Mouse (Mus musculus) induced T-regulatory cell, adult 2 months (primary cell): ENCODE measurements around the gene Slf2.

ENCODE experiments used
- DNase-seq: peaks from one replicate; pipeline ENCODE4 v3.0.0-alpha.2; 2012; ENCODE audit warnings: low read depth

The Slf2 gene

DNA sequence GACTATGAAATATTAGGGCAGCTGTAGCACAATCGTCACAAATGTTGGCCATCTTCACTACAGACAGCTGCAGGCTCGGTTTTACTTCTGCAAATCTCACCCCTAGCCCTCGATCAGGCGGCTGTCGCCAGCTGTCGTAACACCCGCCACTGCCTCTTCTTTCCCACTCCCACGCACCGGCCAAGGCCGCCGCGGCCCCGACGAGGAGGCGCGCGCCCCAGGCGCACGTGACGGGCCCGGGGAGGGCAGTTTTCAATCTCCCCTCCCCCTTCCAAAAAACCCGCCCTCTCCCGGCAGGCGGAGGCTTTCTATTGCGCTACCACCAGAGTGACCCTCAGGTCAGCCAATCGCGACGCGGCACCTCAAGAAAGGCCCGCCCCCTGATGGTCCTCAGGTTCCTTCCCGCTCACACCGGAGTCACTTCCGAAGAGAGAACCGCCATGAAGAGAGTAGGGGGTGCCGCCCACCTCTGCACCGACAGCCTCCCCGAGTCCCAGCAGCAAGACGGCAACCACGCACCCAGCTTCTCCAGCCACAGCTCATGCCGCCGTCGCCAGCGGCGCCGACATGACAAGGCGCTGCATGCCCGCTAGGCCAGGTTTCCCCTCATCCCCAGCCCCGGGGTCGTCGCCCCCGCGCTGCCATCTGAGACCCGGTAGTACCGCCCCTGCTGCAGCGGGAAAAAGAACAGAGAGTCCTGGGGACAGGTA is at the start of gene Slf2:
Gene Slf2 (plus strand): TSS at position 408 of the 710 bp plus-strand sequence.
- DNase-seq: peak; percentile 99

DNA sequence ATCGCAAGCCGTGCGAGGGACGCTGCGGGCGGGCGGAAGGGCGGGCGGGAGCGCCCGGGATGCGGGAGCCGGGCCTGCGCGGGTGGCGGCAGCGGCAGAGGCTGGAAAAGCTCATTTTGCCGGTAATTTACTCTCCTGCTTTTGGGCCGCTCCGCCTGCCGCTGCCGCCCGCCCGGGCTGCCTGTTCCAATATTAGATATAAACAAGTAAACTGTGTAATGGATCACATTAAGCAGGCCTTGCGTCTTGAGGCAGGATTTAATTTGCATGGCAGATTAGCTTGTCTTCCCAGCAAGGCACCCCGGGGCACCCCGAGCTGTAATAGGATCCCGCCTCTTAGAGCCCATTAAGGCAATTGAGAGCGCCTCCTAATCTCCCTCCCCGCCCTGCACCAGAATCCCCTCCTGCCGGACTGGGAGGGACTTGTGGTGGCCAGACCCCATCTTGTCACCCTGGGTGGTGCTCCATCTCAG is 48.4 kb upstream of the Slf2 start:
- no peak for DNase-seq

DNA sequence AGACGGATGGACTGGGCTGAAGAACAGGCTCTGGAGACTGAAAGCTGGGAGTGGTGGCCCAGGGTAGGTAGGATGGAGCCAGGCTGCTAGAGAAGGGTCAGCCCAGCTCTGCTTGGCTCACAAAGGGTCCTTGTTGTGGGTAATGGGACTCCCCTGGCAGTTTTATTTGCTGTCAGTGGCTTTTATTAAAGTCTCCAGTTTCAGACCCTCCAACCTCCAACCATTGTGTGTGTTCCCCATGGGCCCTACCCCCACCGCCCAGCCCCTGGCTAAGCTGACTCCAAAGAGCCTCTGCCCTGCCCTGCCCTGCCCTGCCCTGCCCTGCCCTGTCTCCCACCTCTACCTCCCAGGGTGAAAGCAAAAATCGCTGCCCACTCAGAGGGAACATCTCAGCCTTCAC is 46.6 kb upstream of the Slf2 start:
- DNase-seq: no peak

DNA sequence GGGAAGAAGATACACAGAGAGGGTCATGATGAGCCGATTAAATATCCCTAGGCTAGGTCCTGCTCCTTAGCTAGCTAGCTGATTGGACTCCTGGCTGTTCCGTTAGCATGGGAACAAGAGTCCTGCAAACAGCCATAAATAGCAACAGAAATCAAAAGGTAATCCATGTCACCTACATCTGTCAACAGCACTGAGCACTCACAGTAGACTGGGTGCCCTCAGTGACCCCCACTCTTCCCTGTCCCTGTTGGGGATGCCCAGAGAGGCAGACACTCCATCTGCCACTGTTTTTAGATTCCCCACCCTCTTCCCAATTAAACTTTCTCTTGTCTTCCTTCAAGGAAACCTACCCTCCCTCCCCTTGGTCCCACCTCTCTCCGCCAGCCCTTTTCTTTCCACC is 44.5 kb upstream of the Slf2 start:
- no peak for DNase-seq

DNA sequence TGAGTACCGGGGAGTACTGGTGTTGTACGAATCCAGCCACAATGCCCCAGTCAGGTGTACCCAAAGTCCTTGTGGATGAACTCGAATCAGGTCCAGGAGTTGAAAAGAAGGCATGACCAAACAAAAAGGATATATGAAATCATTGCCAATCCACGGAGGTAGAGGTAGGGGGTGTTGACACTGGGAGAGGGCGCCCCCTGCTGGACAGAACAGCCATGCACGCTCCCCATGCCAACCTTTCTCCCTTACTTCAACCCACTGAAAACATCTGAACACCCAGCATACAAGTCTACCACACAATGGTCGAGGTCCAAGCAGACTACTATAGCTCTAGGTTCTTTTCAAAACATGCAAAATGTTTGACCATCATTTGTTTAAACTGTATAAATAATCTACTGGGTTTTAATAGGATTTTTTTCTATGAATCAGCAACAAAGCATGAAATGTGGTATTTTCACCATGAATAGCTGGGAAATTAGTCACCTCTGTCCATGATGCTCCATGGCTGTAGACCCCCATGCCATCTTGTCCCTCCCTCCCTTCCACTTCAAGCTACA is 43.2 kb upstream of the Slf2 start:
- peak; percentile 63 for DNase-seq

DNA sequence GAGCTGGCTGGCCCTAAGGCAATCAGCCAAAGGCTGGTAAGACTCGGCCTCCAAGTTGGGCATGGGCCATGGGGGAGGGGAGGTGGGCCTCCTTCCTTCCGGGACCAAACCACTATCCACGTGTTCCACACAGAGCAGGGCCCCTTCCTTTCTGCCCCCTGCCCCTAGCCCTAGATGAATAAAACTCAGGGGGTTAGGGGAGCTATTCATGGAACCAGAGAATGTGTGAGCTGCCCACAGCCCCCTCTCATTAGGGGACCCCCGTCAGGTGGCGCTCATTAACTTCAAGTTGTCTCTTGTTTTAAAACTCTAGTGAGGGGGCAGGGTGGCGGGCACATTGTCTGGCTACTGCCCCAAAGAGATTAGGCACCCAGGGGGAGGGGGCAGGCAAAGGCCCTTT is 41.4 kb upstream of the Slf2 start:
- DNase-seq: no peak

DNA sequence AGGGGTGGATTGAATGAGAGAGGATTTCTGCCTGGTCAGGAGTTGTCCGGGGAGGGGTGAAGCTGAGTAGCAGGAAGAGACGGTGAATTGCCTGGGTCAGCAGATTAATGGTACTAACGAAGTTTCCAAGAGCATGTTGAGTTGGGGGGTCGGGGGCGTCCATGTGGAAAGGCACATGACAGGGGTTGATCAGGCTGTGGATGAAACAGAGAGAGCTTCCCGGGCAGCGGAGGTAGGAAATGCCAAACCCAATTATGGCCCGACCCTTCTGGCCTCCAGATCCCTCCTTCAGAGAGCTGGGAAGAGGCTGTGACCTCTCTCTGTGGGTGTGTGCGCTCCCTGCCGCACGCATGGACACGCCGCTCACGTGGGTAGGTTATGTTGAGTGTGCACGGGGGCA is 39.5 kb upstream of the Slf2 start:
- no peak for DNase-seq

DNA sequence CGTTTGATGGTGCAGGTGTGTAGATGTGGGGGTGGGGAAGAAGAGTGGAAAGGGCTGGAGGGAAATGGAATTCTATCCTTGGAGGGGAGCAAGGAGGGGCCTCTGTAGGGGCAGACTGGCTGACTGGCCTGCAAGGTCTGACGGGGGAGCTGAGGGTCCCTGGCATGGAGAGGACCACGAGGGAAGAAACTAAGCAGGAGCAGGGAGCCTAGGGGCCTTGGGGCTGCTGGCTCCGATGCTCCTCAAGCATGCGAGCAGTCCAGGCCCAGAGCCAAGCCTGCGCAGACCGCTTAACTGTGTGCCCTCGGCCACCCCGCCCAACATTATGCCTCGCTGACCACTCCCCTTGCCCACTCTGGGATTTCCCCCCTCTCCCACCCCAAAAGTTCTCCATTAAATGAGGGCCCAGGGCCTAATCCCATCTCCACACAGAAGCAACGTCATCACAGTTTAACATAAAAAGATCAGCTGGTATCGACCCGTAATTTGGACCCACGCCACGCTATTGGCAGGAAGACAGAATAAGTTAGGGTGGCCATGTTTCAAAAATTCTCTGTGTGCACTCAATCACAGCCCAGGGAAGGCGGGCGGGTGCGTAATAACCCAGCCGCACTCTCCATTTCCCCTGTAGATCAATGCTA is 37.6 kb upstream of the Slf2 start:
- DNase-seq: no peak

DNA sequence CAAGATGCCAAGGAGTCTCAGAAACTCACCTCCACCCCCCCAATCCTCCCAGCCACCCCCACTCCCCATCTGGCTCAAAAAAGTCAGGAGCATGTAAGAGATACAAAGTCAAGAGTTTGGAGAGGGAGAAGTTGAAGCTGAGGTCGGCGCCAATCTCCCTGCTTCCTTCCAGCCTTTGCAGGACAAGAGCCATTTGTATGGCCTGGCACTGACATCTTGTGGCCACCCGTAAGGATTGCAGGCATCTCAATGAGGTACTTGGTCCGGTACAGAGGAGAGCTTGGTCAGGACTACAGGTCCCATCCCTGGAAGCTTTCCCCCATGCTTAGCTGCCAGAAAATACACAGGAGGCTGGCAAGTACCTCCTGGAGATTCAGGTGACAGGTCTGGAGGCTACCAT is 35.7 kb upstream of the Slf2 start:
- DNase-seq: peak; percentile 47

DNA sequence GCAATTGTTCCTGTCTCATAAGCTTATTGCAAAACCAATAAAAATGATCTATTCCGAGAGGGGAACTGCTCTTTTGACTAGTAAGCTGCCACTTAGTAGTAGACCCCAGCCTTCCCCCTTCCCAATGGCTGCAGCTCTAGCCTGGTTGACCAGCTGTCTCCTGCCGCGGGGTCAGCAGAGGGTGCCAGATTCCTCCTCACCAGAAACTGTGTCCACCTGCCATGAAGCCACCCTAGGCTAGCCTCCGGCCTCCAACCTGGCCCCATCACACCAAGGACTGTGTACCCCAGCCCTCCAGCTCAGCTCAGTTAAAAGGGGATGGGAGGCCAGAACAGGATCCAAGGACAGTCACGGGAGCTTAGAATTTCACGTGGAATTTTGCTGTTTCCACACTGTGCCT is 34.5 kb upstream of the Slf2 start:
- no peak for DNase-seq

DNA sequence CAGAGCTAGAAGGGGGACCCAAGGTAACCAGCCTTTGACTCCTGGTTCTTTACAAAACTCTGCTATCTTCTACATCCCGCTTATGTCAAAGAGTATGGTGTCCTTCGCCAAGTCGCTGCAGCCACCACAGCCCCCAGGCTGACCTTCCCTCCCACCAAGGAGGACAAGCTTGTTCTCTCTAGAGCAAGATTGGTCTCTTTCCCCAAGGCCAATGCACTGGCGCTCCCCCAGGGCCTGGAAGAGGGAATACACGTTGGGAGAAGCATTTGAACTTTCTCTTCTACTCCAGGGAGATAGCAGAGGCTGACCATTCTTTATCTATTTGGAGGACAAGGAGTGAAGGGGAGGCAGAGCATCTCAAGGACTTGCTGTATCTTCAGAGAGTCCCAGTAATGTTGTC is 33.4 kb upstream of the Slf2 start:
- no peak for DNase-seq

DNA sequence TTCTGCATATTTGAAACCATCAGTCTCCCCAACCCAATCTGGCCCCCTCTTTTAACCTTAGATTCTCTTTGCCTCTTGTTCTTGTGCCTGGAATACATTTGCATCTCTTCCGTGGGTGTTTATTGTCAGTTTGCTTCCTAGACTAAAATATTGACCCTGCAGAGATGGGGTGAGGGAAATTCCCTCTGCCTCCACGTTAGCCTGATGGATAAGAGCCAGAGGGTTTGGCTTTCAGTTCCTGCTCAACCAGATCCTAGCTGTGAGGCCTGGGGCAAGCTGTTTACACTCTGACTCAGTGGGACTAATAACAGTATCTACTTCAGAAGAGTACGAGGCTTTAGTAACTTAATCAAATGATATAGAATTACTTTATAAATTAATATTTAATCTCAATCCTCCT is 32.3 kb upstream of the Slf2 start:
- DNase-seq: no peak

DNA sequence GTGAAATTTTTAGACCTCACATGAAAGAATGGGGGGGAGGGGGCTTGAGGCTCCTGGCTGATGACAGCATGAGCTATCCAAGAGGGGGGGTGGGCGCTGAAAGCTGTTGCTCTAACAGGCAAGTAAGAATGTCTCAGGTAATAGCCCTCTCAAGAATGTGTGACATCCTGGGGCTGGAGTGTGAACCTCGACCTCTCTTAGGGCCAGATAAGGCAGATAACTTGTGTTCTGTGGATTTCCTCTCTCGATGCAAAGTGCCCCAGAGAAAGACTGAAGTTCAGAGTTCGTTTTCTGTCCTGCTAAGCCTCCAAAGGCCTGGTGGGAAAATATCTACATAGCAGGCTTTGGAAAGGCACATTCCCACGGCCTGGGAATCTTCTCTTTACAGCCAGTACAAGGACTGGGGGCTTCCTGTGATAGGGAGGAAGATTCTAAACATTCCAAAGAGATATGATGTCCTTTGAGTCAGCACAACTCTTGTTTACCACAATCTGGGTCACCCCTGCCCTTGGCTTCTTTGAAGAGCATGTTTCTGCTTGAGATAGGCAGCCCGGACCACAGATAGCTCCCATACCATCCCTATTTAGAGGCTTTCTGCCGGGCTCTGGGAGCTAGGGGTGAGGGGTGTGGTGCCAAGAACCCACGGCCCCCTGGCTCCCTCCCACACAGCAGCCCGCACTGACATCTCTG is 31.7 kb upstream of the Slf2 start:
- no peak for DNase-seq

DNA sequence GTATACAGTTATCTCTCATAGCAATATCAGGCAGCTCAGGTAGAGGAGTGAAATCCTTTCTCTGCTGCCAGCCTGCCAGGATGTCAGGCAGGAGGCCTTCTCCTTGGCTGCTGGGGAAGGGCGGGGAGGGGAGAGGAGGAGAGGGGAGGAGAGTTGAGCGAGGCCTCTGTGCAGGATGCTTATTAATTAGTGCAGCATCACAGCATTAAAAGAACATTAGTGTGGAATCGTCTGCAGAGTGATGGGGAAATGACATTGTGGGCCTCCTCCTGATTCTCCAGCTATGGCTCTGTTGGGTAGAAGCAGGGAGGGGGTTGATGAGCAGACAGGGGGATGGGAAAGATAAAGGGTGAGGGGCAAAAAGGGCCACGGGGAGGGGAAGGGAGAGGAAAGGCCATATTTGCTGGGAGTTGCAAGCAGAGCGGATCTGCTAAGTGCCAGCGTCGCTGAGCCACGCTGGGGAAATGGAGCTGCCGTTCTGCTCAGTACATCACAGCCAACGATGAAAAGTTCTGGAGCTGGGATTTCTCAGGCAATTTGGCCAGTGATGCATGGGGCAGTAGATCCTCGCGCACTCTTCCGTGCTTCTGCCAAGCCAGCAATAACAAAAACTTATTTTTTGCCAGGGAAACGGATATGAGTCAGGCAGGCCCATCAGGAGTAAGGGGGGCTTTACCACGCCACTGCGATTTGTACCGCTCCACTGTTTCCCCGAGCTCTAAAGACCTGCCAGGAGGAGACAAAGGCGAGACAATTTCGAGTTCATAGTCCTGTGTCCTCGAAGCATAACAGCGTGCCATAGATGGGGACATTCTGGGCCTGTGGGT is 30.8 kb upstream of the Slf2 start:
- DNase-seq: no peak

DNA sequence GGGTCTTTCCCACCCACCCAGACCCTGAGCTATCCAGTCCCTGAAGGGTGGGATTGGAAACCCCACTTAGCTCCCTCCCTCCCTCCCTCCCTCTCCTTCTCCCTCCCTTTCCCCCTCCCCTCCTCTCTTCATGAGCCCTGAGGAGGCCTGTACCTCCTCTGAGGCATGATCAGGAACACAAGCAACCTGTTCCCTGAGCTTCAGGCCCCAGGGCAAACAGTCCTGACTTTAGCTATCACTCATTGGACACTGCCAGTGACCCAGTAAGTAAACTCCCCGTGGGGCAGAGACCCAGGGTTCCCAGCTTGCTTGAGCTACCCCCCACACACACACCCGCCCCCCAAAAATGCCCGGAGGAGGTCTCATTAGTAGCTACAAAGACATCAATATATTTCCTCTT is 29.9 kb upstream of the Slf2 start:
- DNase-seq: no peak

DNA sequence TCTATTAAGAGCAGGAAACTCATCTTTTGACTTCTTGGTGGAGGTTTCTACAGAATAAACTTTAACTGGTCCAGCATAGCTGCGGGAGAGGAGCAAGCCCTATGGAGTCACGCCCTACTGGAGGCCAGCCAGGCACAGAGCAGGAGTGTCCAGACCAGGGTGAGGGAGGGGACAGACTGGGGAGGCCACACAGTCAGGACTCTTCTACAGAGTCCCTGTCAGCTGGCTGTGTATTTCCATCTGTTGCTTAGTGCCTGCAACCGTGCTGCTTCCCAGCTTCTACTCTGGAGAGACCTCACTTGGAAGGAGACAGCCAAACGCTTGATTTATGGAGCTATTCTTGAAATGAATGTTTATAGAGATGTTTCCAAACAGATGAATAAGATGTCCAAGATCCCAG is 28.6 kb upstream of the Slf2 start:
- no peak for DNase-seq

DNA sequence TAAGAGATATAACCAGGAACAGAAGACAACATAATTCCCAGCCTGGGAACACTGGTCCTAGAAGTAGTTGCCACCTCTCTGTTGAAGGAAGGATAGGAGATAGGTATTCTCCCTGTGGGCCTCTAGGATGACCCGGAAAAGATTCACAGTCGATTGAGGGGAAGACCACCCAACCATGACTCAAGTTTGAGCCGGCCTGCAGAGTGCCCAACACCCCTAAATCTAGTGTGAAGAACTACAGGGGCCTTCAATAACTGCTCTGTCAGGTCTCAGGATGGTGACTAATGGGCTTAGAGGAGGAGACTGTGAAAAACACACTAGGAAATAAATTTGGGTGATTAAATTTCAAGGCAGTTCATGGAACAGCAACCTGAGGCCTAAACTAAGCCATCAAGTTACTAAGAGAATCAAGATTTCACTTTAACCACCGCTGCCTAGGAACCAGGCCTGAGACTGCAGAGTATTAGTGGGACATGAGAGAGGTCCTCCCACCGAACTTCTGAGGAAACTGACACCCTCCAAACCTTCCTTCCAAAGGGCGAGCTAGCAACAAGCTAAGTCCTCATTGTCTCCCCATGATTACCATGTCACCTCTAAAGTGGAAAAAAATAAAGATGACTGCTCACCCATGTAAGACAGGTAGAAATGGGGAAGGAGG is 27.5 kb upstream of the Slf2 start:
- no peak for DNase-seq

DNA sequence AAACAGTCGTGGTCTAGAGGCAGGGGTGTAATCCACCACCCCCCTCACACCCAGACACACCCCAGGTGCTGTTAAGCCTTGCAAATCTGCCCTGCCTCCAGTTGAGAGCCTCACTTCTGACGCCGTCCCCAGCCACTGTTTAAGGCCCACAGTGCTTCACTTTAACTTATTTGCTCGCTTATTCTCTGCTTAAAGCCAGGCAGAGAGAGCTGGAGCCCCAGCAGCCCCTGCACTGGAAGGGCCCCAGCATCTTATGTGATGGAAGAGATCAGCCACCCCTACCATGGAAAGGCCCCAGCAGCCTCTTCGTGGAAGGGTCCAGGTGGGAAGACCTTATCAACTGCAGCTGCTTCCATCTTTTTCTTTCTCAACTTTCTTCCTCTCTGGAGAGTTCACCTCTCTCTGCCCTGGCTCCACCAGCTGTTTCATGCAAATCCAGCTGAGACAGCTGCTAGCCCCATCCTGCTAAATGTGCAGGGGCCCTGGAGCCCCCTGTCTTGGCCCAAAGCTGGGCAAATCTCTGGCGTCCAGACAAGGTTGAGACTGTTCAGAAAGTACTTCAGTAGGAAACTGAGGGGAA is 26.7 kb upstream of the Slf2 start:
- DNase-seq: no peak

DNA sequence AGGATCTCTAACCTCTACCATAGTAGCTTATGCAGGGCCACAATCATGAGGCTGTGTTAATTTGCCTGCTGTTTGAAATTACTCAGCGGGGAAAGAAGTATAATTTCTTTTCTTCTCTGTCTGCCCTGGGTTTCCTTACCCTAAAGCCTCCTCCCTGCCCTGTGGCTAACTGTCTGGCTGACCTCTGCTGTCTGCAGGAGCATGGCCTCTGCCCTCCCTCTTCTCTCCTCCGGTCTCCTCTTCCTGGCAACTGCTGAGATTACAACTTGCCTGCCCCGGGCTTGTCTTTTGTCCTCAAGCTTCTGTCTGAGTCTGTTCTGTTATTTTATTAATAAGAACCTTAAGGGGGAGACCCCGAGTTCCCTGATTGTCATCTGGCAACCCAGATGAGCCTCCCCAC is 25.6 kb upstream of the Slf2 start:
- no peak for DNase-seq

DNA sequence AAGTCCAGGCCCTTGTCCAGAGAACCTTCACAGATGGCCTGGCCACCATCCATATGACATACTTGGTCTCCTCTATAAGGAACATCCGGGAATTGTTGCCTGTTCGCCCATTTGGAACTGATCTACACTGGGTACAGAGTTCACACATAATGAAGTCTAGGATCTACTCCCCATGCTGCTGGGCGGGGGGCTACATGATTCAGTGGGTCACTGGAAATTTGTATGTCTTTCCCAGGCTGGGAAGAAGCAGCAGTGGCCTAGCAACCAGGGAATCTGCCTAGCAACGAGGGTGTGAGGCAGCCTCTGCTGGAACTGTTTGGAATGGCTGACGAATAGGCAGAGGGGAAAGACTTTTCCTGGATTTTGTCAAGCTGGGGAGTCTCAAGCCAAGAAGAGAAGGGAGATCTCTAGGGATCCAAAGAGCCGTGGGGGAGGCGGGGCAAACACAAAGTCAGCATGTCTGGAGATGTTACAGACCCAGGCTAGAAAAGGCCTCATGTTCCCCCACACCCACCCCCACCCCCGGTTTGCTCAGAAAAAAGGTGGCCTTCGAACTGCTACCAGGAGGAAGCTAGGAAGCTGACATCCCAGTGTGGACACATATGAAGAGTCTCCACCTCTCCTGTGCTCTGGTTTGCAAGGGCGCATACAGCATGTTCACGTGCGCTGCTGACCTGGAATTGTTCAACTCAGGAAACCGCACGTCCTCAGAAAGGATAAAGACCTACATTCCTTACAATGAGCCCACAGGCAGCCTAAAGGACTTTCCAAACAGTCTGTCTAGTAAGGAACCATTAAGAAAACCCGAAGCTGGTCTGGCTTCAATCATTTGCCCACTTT is 22.9 kb upstream of the Slf2 start:
- no peak for DNase-seq
